Mouse (Mus musculus) heart, adult 18-20 months (tissue): ENCODE measurements at regions not wholly inside any gene's neighbourhood (a gene's known extent, or its start where the extent isn't known, plus 50 kb on each side); places are given as distances from the start of the nearest gene placed in this dataset.
A peak's percentile ranks its signal among the peaks of the same experiment; 100 is the strongest.
"Not testable (repeated sequence)": the region's sequence is repeated elsewhere in the genome, so short reads cannot be mapped to it uniquely, and the experiment has no call there.

Source experiments
- DNase-seq, 2 experiments: peaks; one replicate each; pipeline ENCODE4 v3.0.0; 2021 to 2022; ENCODE audit warnings: mixed read lengths in 1 of 2

DNA sequence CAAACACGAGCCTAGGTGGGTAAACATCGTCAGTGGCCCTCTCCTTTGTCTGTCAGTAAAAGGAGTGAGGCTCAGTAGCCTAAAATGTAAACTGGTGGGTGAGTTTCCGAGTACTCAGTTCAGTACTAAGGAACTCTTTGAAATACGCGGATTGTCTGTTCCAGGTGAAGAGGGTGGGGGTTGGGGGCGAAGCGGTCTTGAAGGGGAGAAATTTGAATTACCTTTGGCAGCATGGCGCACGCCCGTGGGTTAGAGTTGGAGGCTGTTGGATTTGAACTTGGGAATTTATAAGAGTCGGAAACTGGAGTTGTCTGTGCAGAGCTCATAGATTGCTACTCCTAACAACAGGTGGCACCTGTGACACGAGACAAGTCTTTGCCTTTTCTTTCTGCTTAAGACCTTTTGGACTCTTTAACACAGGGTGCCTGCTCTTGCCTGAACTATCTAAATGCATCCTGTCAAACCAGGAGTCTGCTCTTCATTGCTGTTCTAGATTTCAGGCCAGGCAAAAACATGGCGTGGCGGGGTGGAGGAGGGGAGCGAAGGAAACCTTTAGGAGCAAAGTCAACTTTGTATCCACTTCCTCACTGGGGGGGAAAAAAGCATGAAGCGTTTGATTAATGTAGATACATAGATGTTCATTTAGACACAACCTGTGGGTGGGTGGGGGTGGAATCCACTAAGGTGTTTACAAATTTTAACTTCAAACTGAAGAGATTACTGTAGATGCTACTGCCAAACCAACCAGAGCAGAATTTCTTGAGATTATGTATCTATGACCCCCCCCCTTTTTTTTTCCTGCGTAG, 89.0 kb upstream of the Rpl34 start:
- DNase-seq: no peak

- DNase-seq: peak; percentile 76 to 92
These were observed 88.4 kb upstream of the Rpl34 start for GRCm38 (mm10) chr3:130818467-130819030.

- no peak for DNase-seq
These were observed 79.8 kb upstream of the Rpl34 start for GRCm38 (mm10) chr3:130809696-130810665.

- DNase-seq: no peak
These were observed 75.1 kb upstream of the Rpl34 start for GRCm38 (mm10) chr3:130805345-130805744.

DNA sequence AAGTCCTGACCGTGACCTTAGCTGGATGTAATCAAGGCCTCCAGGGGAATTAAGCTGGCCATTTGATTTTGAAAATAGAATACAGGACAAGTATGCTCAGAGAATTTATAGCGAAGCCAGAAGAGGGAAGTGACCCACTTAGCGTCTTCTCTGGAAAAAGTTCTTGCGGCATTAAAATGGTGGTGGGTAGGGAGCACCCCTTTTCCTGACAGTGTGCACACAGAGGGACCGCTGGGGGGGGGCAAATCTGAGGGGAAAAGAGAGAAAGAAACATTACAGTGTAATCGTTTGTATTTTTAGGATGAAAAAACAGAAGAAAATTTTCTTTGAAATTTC, 74.1 kb upstream of the Rpl34 start:
- DNase-seq: no peak

GRCm38 (mm10) chr3:130803591-130804326, 73.6 kb upstream of the Rpl34 start:
- DNase-seq: no peak

- DNase-seq: no peak
These were observed 69.8 kb upstream of the Rpl34 start for GRCm38 (mm10) chr3:130800016-130800415.

- not testable (repeated sequence) for DNase-seq
These were observed 67.8 kb upstream of the Rpl34 start for GRCm38 (mm10) chr3:130797956-130798355.

- no peak for DNase-seq
These were observed 66.3 kb upstream of the Rpl34 start for GRCm38 (mm10) chr3:130796531-130796930.

GRCm38 (mm10) chr3:130795396-130795795, 65.2 kb upstream of the Rpl34 start:
- DNase-seq: no peak

DNA sequence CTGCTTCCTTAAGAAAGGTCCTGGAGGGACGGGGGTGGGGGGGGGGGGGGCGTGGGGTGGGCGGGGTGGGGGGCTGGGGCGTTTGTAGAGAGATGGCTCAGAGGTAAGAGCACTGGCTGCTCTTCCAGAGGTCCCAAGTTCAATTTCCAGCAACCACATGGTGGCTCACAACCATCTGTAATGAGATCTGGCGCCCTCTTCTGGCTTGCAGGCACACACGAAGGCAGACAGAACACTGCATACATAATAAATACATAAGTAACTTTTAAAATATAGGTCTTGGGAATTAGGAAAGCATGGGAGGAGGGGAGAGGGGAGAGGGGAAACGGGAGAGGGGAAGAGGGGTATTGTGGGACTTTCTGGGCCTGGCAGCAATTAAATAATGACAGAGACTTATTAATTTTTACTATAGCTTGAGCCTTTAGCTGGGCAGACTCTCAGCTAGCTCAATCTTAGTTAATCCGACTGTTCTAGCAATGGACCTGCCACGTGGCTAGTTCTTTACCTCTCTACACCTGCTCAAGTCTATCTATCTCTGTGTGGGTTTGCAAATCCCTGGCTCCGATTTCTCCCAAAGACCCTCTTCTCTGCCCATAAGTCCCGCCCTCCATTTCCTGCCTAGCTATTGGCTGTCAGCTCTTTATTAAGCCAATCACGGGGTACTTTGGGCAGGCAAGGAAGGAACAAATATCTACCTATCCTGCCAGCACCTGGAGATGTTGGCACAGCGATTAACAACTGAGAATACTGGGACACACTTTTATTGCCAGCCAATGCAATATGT, 64.1 kb upstream of the Rpl34 start:
- no peak for DNase-seq

DNA sequence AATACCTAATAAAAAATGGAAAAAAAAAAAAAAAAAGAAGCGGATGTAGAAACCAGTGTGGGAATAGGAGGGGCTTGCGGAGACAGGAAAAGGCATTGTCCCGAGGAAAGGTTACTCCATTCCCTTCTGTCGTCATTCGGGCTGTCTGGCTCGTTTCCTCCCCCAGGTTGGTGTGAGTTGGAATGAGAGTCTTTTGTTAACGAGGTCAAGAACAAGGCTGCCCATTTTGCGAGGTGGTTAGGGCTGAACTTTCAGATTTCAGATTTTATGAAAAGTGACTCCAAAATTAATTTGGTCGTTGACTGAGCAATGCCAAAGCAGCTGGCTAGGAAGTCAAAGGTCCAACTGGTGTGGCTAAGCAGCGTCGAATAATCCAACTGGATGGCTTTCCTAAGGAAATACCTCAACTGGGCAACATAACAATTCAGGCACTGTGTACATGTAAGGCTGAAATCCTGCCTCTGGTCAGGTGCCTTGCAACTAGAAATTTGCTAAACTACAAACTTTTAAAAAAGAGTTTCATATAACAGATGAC, 50.6 kb upstream of the Rpl34 start:
- no peak for DNase-seq
